Mouse (Mus musculus) cerebellum, adult 9-10 months (tissue): ENCODE measurements around the gene Pgbd5.

ENCODE experiments used
- DNase-seq: peaks from one replicate; pipeline ENCODE4 v3.0.0; 2022

Gene Pgbd5

GRCm38 (mm10) chr8:124391191-124391590, 48.3 kb downstream of the Pgbd5 start:
- DNase-seq = no peak

- no peak for DNase-seq
Measured at GRCm38 (mm10) chr8:124389495-124389894, 50.0 kb downstream of the Pgbd5 start.

- peak; percentile 76 for DNase-seq
Measured at GRCm38 (mm10) chr8:124386225-124386899, 53.1 kb downstream of the Pgbd5 start.

GRCm38 (mm10) chr8:124384336-124384735, 55.1 kb downstream of the Pgbd5 start:
- DNase-seq = no peak

GRCm38 (mm10) chr8:124382235-124382634, 57.2 kb downstream of the Pgbd5 start:
- no peak for DNase-seq

GRCm38 (mm10) chr8:124379289-124379688, 60.2 kb downstream of the Pgbd5 start:
- no peak for DNase-seq

GRCm38 (mm10) chr8:124376406-124376805, 63.1 kb downstream of the Pgbd5 start:
- no peak for DNase-seq

GRCm38 (mm10) chr8:124375727-124376126, 63.7 kb downstream of the Pgbd5 start:
- peak; percentile 61 for DNase-seq

- peak; percentile 26 for DNase-seq
Measured at GRCm38 (mm10) chr8:124375168-124375567, 64.3 kb downstream of the Pgbd5 start.

- no peak for DNase-seq
Measured at GRCm38 (mm10) chr8:124373753-124374152, 65.7 kb downstream of the Pgbd5 start.

GRCm38 (mm10) chr8:124371410-124372123, 67.9 kb downstream of the Pgbd5 start:
- DNase-seq = no peak

GRCm38 (mm10) chr8:124370422-124371183, 68.9 kb downstream of the Pgbd5 start:
- DNase-seq = no peak

- peak; percentile 78 for DNase-seq
Measured at GRCm38 (mm10) chr8:124368213-124368612, 71.2 kb downstream of the Pgbd5 start.

GRCm38 (mm10) chr8:124363337-124363736, 76.1 kb downstream of the Pgbd5 start:
- DNase-seq = no peak

- no peak for DNase-seq
Measured at GRCm38 (mm10) chr8:124362589-124362988, 76.9 kb downstream of the Pgbd5 start.

GRCm38 (mm10) chr8:124361773-124362427, 77.6 kb downstream of the Pgbd5 start:
- DNase-seq = no peak

GRCm38 (mm10) chr8:124360911-124361310, 78.5 kb downstream of the Pgbd5 start:
- DNase-seq = no peak

- DNase-seq = no peak
Measured at GRCm38 (mm10) chr8:124351636-124352035, 87.8 kb downstream of the Pgbd5 start.

- peak; percentile 87 for DNase-seq
Measured at GRCm38 (mm10) chr8:124349663-124350062, 89.8 kb downstream of the Pgbd5 start.

GRCm38 (mm10) chr8:124348087-124348486, 91.4 kb downstream of the Pgbd5 start:
- DNase-seq = no peak

- peak; percentile 65 for DNase-seq
Measured at GRCm38 (mm10) chr8:124346852-124347523, 92.5 kb downstream of the Pgbd5 start.

GRCm38 (mm10) chr8:124345098-124345497, 94.4 kb downstream of the Pgbd5 start:
- no peak for DNase-seq

GRCm38 (mm10) chr8:124343991-124344390, 95.5 kb downstream of the Pgbd5 start:
- DNase-seq = no peak
